Mouse (Mus musculus): ENCODE measurements around the gene Olfr358. TPM values are rescaled to one million over a fixed set of nuclear protein-coding genes. Genes with fewer than 3 reads are reported as not detected.

Olfr358 gene
- not detected in 2 replicates for polyA plus RNA-seq (2014; fragmentation: Nextera tagmentation; extraction: Ambion mirVana)

DNA sequence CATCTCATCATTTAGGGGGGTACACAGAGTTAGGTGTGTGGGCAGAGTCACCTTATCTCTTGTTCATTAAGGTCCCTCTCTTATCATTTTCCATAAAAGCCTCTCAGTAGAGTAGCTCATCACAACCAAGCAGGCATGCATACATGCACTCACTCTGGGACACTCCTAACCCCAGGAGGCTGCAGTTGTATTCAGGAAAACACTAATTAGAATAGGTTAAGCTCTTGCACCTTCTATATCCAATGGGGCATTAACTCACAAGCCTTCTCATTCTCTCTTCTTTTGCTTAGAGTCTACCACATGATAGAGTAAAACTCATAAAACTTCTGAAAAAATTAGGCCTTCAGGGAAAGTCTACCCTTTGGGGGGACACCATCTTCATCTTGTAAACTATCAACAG lies at the start of gene Olfr358:
TSS of gene Olfr358 (minus strand) at position 101 of the 400 bp plus-strand sequence.
- H3K4me2 ChIP-seq (ENCODE audit: low read length), result no peak within 1 kb of the TSS
- DNase-seq (no peak), ATAC-seq (ENCODE audit: low FRiP score, low TSS enrichment) (no peak)
- H3K4me3 ChIP-seq (replicated peaks; ENCODE audit: low read depth, low read length), result no peak within 1 kb of the TSS
- no peaks in the 10 kb centered on the region for H3K27me3 ChIP-seq (ENCODE audit: control insufficient read depth, insufficient read depth, low read length)
- no peaks in the 10 kb centered on the region for H3K4me1 ChIP-seq (ENCODE audit: control insufficient read depth, insufficient read depth, low read length)
- no peaks in the 10 kb centered on the region for H3K36me3 ChIP-seq (ENCODE audit: control insufficient read depth, insufficient read depth, low read length)
- H3K9me3 ChIP-seq (ENCODE audit: control insufficient read depth, low read length), result peaks cover 7% of the 10 kb centered on the region; the same call in 1 of the 2 replicates
- no peak within 1 kb of the TSS for H3K9ac ChIP-seq (replicated peaks; ENCODE audit: low read length)
- H3K27ac ChIP-seq (replicated peaks; ENCODE audit: low read depth, low read length), result no peak within 1 kb of the TSS

DNA sequence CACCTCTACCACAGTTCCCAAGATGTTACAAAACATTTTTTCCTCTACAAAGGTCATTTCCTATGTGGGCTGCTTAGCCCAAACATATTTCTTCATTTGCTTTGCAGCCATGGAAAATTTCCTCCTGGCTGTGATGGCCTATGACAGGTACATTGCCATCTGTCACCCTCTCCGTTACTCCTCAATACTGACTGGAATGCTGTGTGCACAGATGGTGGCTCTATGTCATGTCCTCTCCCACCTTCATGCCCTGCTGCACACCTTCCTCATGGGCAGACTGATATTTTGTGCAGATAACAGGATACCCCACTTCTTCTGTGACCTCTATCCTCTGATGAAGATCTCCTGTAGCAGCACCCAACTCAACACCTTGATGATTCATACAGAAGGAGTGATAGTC lies 12.1 kb downstream of the Olfr358 start:
- Histone ChIP-seq H3K36me3 (ENCODE audit: control insufficient read depth, insufficient read depth, low read length) (no peaks in the 10 kb centered on the region), H3K4me2 (ENCODE audit: low read length) (no peak overlapping the region), H3K9ac (replicated peaks; ENCODE audit: low read length) (no peak overlapping the region), H3K4me3 (replicated peaks; ENCODE audit: low read depth, low read length) (no peak overlapping the region), H3K27me3 (ENCODE audit: control insufficient read depth, insufficient read depth, low read length) (no peaks in the 10 kb centered on the region), H3K4me1 (ENCODE audit: control insufficient read depth, insufficient read depth, low read length) (no peaks in the 10 kb centered on the region), H3K27ac (replicated peaks; ENCODE audit: low read depth, low read length) (no peak overlapping the region), H3K9me3 (ENCODE audit: control insufficient read depth, low read length) (0 out of 2 replicates have a peak, but pooled peaks cover 6% of the 10 kb centered on the region)
- DNase-seq, result no peak
- ATAC-seq (ENCODE audit: low FRiP score, low TSS enrichment), result no peak
- 88% methylated on average over 1 of the region's 1 CpGs for WGBS

DNA sequence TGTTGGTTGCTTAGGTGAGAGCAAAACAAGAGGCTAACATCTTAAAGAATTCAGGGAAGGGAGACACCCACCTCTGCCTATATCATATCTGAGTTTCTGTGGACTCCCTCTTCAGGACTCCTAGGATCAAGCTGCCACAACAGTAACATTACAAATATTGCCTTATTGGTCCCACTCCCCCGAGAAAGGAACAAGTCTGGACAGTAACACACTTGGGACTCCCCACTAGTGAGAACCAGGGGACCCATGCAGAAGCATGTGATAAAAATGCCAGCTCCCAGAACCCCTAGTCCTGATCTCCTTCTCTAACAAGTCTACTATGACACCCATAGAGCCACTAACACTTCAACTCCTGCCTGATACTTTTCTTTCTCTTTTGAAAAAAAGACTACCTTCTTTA lies 15.6 kb downstream of the Olfr358 start, which contains the start of gene Olfr357:
TSS of gene Olfr357 (plus strand) at position 301 of the 400 bp plus-strand sequence.
- DNase-seq (no peak), ATAC-seq (ENCODE audit: low FRiP score, low TSS enrichment) (no peak)
- H3K9me3 ChIP-seq (ENCODE audit: control insufficient read depth, low read length), result peaks cover 9% of the 10 kb centered on the region; the same call in 1 of the 2 replicates
- no peak within 1 kb of the TSS for H3K27ac ChIP-seq (replicated peaks; ENCODE audit: low read depth, low read length)
- H3K36me3 ChIP-seq (ENCODE audit: control insufficient read depth, insufficient read depth, low read length), result no peaks in the 10 kb centered on the region
- no peaks in the 10 kb centered on the region for H3K4me1 ChIP-seq (ENCODE audit: control insufficient read depth, insufficient read depth, low read length)
- WGBS, result 60% methylated on average over 1 of the region's 1 CpGs
- H3K4me2 ChIP-seq (ENCODE audit: low read length), result no peak within 1 kb of the TSS
- H3K27me3 ChIP-seq (ENCODE audit: control insufficient read depth, insufficient read depth, low read length), result no peaks in the 10 kb centered on the region
- no peak within 1 kb of the TSS for H3K4me3 ChIP-seq (replicated peaks; ENCODE audit: low read depth, low read length)
- no peak within 1 kb of the TSS for H3K9ac ChIP-seq (replicated peaks; ENCODE audit: low read length)

Other genes starting within 250 kb of the Olfr358 start
- not detected in 2 replicates for gene Olfr348, start 225.1 kb downstream of the Olfr358 start, polyA plus RNA-seq (2014; fragmentation: Nextera tagmentation; extraction: Ambion mirVana)
- gene Olfr50, start 218.8 kb downstream of the Olfr358 start, polyA plus RNA-seq (2014; fragmentation: Nextera tagmentation; extraction: Ambion mirVana), result not detected in 2 replicates
- gene Olfr3, start 192.3 kb downstream of the Olfr358 start, polyA plus RNA-seq (2014; fragmentation: Nextera tagmentation; extraction: Ambion mirVana), result not detected in 2 replicates
- gene Olfr350, start 163.0 kb downstream of the Olfr358 start, polyA plus RNA-seq (2014; fragmentation: Nextera tagmentation; extraction: Ambion mirVana), result not detected in 2 replicates
- gene Olfr351, start 146.7 kb downstream of the Olfr358 start, polyA plus RNA-seq (2014; fragmentation: Nextera tagmentation; extraction: Ambion mirVana), result not detected in 2 replicates
- not detected in 2 replicates for gene Olfr352, start 140.9 kb downstream of the Olfr358 start, polyA plus RNA-seq (2014; fragmentation: Nextera tagmentation; extraction: Ambion mirVana)
- gene Olfr353, start 116.4 kb downstream of the Olfr358 start, polyA plus RNA-seq (2014; fragmentation: Nextera tagmentation; extraction: Ambion mirVana), result not detected in 2 replicates
- gene Olfr354, start 103.7 kb downstream of the Olfr358 start, polyA plus RNA-seq (2014; fragmentation: Nextera tagmentation; extraction: Ambion mirVana), result not detected in 2 replicates
- gene Olfr355, start 80.4 kb downstream of the Olfr358 start, polyA plus RNA-seq (2014; fragmentation: Nextera tagmentation; extraction: Ambion mirVana), result not detected in 2 replicates
- not detected in 2 replicates for gene Olfr356, start 72.2 kb downstream of the Olfr358 start, polyA plus RNA-seq (2014; fragmentation: Nextera tagmentation; extraction: Ambion mirVana)
- not detected in 2 replicates for gene Olfr357, start 15.5 kb downstream of the Olfr358 start, polyA plus RNA-seq (2014; fragmentation: Nextera tagmentation; extraction: Ambion mirVana)
- not detected in 2 replicates for gene Olfr360, start 56.4 kb upstream of the Olfr358 start, polyA plus RNA-seq (2014; fragmentation: Nextera tagmentation; extraction: Ambion mirVana)
- not detected in 2 replicates for gene Olfr361, start 80.0 kb upstream of the Olfr358 start, polyA plus RNA-seq (2014; fragmentation: Nextera tagmentation; extraction: Ambion mirVana)
- gene Olfr362, start 108.6 kb upstream of the Olfr358 start, polyA plus RNA-seq (2014; fragmentation: Nextera tagmentation; extraction: Ambion mirVana), result not detected in 2 replicates
- gene Olfr364-ps1, start 130.0 kb upstream of the Olfr358 start, polyA plus RNA-seq (2014; fragmentation: Nextera tagmentation; extraction: Ambion mirVana), result not detected in 2 replicates
- gene Olfr365, start 178.9 kb upstream of the Olfr358 start, polyA plus RNA-seq (2014; fragmentation: Nextera tagmentation; extraction: Ambion mirVana), result not detected in 2 replicates
- gene Olfr366, start 202.2 kb upstream of the Olfr358 start, polyA plus RNA-seq (2014; fragmentation: Nextera tagmentation; extraction: Ambion mirVana), result not detected in 2 replicates

All from midbrain, embryonic 14.5 days (tissue).